Mouse (Mus musculus) skeletal muscle tissue, postnatal 0 days (tissue): Measurements from ENCODE around the gene Abhd14b. TPM values are rescaled to one million over a fixed set of nuclear protein-coding genes. Genes with fewer than 3 reads are reported as not detected.

ENCODE experiments used
- polyA plus RNA-seq: library from polyadenylated mRNA; unstranded; fragments of >200 nt; fragmentation: Nextera tagmentation; extraction: Ambion mirVana; gene quantifications from 2 replicates; pipeline ENCODE4 v1.2.1, GENCODE M21; 2015

The Abhd14b gene
- 6.3 and 9.0 TPM in 2 replicates for polyA plus RNA-seq

GRCm38 (mm10) chr9:106447348-106447747 lies at the start of gene Abhd14b, which contains the start of gene Abhd14a:
Abhd14b (plus strand) TSS chr9:106447459.
Abhd14a (minus strand) TSS chr9:106447678.

GRCm38 (mm10) chr9:106429221-106430014 lies 17.8 kb upstream of the Abhd14b start, which contains the start of gene Rpl29:
Rpl29 (plus strand) TSS chr9:106429454.

GRCm38 (mm10) chr9:106453271-106454070 lies 6.2 kb downstream of the Abhd14b start, which contains the start of gene Pcbp4:
Pcbp4 (plus strand) TSS chr9:106453291.

GRCm38 (mm10) chr9:106465571-106466200 lies 18.4 kb downstream of the Abhd14b start, which contains the start of gene Gpr62:
Gpr62 (minus strand) TSS chr9:106465938.

GRCm38 (mm10) chr9:106475663-106476001 lies 28.4 kb downstream of the Abhd14b start, which contains the start of gene Rrp9:
Rrp9 (plus strand) TSS chr9:106475963.

GRCm38 (mm10) chr9:106476924-106477484 lies 29.7 kb downstream of the Abhd14b start, which contains the start of gene Parp3:
Parp3 (minus strand) TSS chr9:106476949.

GRCm38 (mm10) chr9:106499667-106500066 lies 52.4 kb downstream of the Abhd14b start, which contains the start of gene Iqcf1:
Iqcf1 (plus strand) TSS chr9:106499967.

Other genes starting within 250 kb of the Abhd14b start
- 13.1 and 28.8 TPM in 2 replicates for gene Ppm1m, start 247.7 kb upstream of the Abhd14b start, polyA plus RNA-seq
- 127 TPM in 2 replicates for gene Twf2, start 244.4 kb upstream of the Abhd14b start, polyA plus RNA-seq
- gene Tlr9, start 224.9 kb upstream of the Abhd14b start, polyA plus RNA-seq, result 0.08 and 0.09 TPM in 2 replicates
- 171 and 204 TPM in 2 replicates for gene Alas1, start 198.8 kb upstream of the Abhd14b start, polyA plus RNA-seq
- gene Poc1a, start 166.4 kb upstream of the Abhd14b start, polyA plus RNA-seq, result 4.8 and 6.3 TPM in 2 replicates
- gene Dusp7, start 78.8 kb upstream of the Abhd14b start, polyA plus RNA-seq, result 6.7 and 9.3 TPM in 2 replicates
- 557 and 573 TPM in 2 replicates for gene Rpl29, start 18.0 kb upstream of the Abhd14b start, polyA plus RNA-seq
- 10.5 and 13.0 TPM in 2 replicates for gene Acy1, start 9.1 kb upstream of the Abhd14b start, polyA plus RNA-seq
- 20.9 and 25.1 TPM in 2 replicates for gene Abhd14a, start 219 bp downstream of the Abhd14b start, polyA plus RNA-seq
- 38.6 and 45.3 TPM in 2 replicates for gene Pcbp4, start 5.8 kb downstream of the Abhd14b start, polyA plus RNA-seq
- gene Gpr62, start 18.5 kb downstream of the Abhd14b start, polyA plus RNA-seq, result 0.42 and 0.55 TPM in 2 replicates
- 14.6 and 19.1 TPM in 2 replicates for gene Rrp9, start 28.5 kb downstream of the Abhd14b start, polyA plus RNA-seq
- 12.1 and 16.3 TPM in 2 replicates for gene Parp3, start 29.5 kb downstream of the Abhd14b start, polyA plus RNA-seq
- not detected in 2 replicates for gene Iqcf1, start 52.5 kb downstream of the Abhd14b start, polyA plus RNA-seq
- gene Iqcf5, start 67.1 kb downstream of the Abhd14b start, polyA plus RNA-seq, result not detected in 2 replicates
- gene Iqcf3, start 114.2 kb downstream of the Abhd14b start, polyA plus RNA-seq, result not detected in 2 replicates
- not detected in 2 replicates for gene Iqcf4, start 123.5 kb downstream of the Abhd14b start, polyA plus RNA-seq
- not detected in 2 replicates for gene Iqcf6, start 179.1 kb downstream of the Abhd14b start, polyA plus RNA-seq
- not detected in 2 replicates for gene Grm2, start 208.6 kb downstream of the Abhd14b start, polyA plus RNA-seq
- gene Tex264, start 238.5 kb downstream of the Abhd14b start, polyA plus RNA-seq, result 34.1 and 39.7 TPM in 2 replicates